Mouse (Mus musculus): ENCODE measurements around the gene Zfp341.

DNA sequence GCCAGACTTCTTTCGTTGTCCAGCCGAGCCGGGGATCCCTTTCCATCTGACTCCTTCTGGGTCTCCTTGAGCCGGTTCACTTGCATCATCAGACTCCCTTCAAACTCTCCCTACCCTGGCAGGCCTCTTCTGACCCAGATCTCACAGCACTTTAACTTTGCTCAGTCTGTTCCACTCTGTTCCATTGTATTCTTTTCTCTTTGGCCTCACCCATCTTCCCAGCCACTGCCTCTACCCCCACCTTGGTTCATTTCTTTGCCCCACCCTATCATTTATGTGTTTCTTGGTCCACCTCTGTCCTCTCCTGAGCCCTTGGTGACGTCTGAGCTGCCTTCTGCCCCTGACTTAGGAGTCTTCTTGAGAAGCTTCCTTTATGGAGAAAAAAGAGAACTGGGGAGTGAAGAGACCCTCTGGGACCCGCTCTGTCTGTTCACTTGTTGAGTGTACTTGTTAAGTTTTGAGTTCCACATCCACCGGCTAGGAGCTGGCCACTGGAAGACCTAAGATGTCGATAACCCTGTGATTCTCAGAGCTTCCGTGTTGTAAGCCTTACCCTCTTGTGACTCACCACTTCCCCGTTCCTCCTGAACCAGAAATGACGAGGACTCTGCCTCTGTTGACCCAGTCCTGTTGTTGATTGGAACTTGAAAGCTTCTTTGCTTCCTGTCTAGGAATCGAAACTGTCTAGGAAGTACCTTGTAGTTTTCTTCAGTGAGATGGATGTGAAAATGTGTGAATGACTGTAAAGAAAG is 44.6 kb downstream of the Zfp341 start:
- TF ChIP-seq CTCF (IDR thresholded peaks at IDR 0.05; ENCODE audit: low read depth): no peak
- no peak for TF ChIP-seq EP300 (IDR thresholded peaks at IDR 0.05; ENCODE audit: low read depth)
